Mouse (Mus musculus) hindbrain, embryonic 11.5 days (tissue): ENCODE results near the gene Mrpl41. TPM values are rescaled to one million over a fixed set of nuclear protein-coding genes. Genes with fewer than 3 reads are reported as not detected.
"Not testable (repeated sequence)": the region's sequence is repeated elsewhere in the genome, so short reads cannot be mapped to it uniquely, and the experiment has no call there.

Experiments
- ATAC-seq: fragments of 200-750 bp; cut with Nextera tagmentation; 2 replicates; pipeline ENCODE4 v1.8.0; 2017; ENCODE audit warnings: mild to moderate bottlenecking, moderate TSS enrichment, moderate library complexity; ENCODE audit not compliant: low FRiP score
- DNase-seq: peaks from one replicate; pipeline ENCODE4 v3.0.0-alpha.2; 2015; ENCODE audit warnings: low spot score
- H3K27ac ChIP-seq: fragments of 300-500 bp; sonication (generic); 2 replicates; pipeline ENCODE4 v1.5.1; 2014; ENCODE audit warnings: mild to moderate bottlenecking, low read depth, low read length
- H3K27me3 ChIP-seq: fragments of 300-500 bp; sonication (generic); 2 replicates; pipeline ENCODE4 v1.6.1; 2014; ENCODE audit warnings: mild to moderate bottlenecking, low read length, moderate library complexity, mixed read lengths; ENCODE audit not compliant: control insufficient read depth, insufficient read depth
- H3K36me3 ChIP-seq: fragments of 300-500 bp; sonication (generic); 2 replicates; pipeline ENCODE4 v1.6.1; 2014; ENCODE audit warnings: mild to moderate bottlenecking, low read length, moderate library complexity, mixed read lengths; ENCODE audit not compliant: control insufficient read depth, insufficient read depth
- H3K4me1 ChIP-seq: fragments of 300-500 bp; sonication (generic); replicated peaks from 2 replicates; pipeline ENCODE4 v1.6.1; 2014; ENCODE audit warnings: low read length, mixed read lengths; ENCODE audit not compliant: control insufficient read depth, insufficient read depth
- H3K4me2 ChIP-seq: fragments of 300-500 bp; sonication (generic); replicated peaks from 2 replicates; pipeline ENCODE4 v1.6.1; 2014; ENCODE audit warnings: mild to moderate bottlenecking, low read depth, low read length
- H3K4me3 ChIP-seq: fragments of 300-500 bp; sonication (generic); 2 replicates; pipeline ENCODE4 v1.5.1; 2014; ENCODE audit warnings: low read depth, low read length
- H3K9ac ChIP-seq: fragments of 300-500 bp; sonication (generic); 2 replicates; pipeline ENCODE4 v1.6.1; 2014; ENCODE audit warnings: low read depth, low read length
- H3K9me3 ChIP-seq: fragments of 300-500 bp; sonication (generic); 2 replicates; pipeline ENCODE4 v1.6.1; 2016; ENCODE audit warnings: low read length; ENCODE audit not compliant: control insufficient read depth
- WGBS: fragments of 180-500 bp; shearing (Covaris S2); extraction: QIAGEN DNeasy Blood & Tissue Kit; methylation state at CpG from one replicate; pipeline ENCODE4 v1.1.7; 2014; 5-methylcytosine and 5-hydroxymethylcytosine counted together
- polyA plus RNA-seq: library from polyadenylated mRNA; unstranded; fragments of >200 nt; fragmentation: Nextera tagmentation; extraction: Ambion mirVana; gene quantifications from 2 replicates; pipeline ENCODE4 v1.2.1, GENCODE M21; 2014

Mrpl41 gene
- polyA plus RNA-seq, 1 experiment from 2014 or later: 165 TPM

DNA sequence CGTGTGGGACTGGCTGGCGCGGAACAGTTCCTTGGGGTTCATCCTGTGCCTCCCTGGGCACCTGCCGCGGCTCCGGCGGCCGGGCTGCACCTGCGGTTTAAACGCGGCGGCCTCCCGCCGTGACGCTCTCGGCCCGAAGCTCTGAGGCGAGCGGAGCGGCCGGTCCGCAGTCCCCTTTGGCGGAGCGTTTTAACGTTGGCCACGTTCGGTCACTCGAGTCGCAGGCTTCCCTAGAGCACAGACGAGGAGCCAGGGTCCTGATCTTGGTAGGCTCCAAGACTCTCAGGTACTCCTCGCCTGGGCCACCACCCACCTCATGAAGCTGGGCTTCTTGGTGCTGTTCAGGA lies 24.7 kb downstream of the Mrpl41 start:
- no peak for DNase-seq
- ATAC-seq: no peak
- Histone ChIP-seq H3K36me3 (peaks cover 8% of the 10 kb centered on the region; the same call in 1 of the 2 replicates), H3K27ac (peak overlapping the region; percentile 51; the same call in 1 of the 2 replicates), H3K9me3 (no peaks in the 10 kb centered on the region), H3K4me2 (peak overlapping the region; percentile 93), H3K27me3 (no peaks in the 10 kb centered on the region), H3K9ac (peak overlapping the region; percentile 92), H3K4me3 (peak overlapping the region; percentile 98), H3K4me1 (peaks cover 2% of the 10 kb centered on the region; the same call in 1 of the 2 replicates)
- WGBS: 0% methylated on average over 31 of the region's 31 CpGs

GRCm38 (mm10) chr2:24949421-24950188 lies 25.3 kb downstream of the Mrpl41 start, which contains the start of gene Zmynd19:
Gene Zmynd19, plus strand, starts transcription at chr2:24949792.
- H3K27me3 ChIP-seq: no peaks in the 10 kb centered on the region
- peaks cover 8% of the 10 kb centered on the region; the same call in 1 of the 2 replicates for H3K36me3 ChIP-seq
- H3K4me2 ChIP-seq: peak within 1 kb of the TSS; percentile 93
- H3K9me3 ChIP-seq: no peaks in the 10 kb centered on the region
- under 1% methylated on average over 64 of the region's 108 CpGs for WGBS
- H3K27ac ChIP-seq: peak within 1 kb of the TSS; percentile 51; the same call in 1 of the 2 replicates
- peak within 1 kb of the TSS; percentile 98 for H3K4me3 ChIP-seq
- ATAC-seq: peak; percentile 99
- peak; percentile 99 for DNase-seq
- peaks cover 2% of the 10 kb centered on the region; the same call in 1 of the 2 replicates for H3K4me1 ChIP-seq
- H3K9ac ChIP-seq: peak within 1 kb of the TSS; percentile 92

DNA sequence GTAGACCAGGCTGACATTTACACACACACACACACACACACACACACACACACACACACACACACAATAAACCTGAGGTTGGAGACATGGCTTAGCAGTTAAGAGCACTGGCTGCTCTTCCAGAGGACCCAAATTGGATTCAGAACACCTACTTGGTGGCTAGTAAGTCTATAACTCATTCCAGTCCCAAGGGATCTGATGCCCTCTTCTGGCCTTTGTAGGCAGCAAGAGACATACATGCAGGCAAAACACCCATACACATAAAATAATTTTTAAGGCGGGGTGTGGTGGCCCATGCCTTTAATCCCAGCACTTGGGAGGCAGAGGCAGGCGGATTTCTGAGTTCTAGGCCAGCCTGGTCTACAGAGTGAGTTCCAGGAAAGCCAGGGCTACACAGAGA lies 30.6 kb downstream of the Mrpl41 start:
- not testable (repeated sequence) for DNase-seq, H3K4me1 ChIP-seq, H3K27ac ChIP-seq, H3K9me3 ChIP-seq, H3K4me2 ChIP-seq, H3K9ac ChIP-seq, ATAC-seq, H3K36me3 ChIP-seq, H3K4me3 ChIP-seq, H3K27me3 ChIP-seq
- WGBS: 49% methylated on average over 2 of the region's 2 CpGs

DNA sequence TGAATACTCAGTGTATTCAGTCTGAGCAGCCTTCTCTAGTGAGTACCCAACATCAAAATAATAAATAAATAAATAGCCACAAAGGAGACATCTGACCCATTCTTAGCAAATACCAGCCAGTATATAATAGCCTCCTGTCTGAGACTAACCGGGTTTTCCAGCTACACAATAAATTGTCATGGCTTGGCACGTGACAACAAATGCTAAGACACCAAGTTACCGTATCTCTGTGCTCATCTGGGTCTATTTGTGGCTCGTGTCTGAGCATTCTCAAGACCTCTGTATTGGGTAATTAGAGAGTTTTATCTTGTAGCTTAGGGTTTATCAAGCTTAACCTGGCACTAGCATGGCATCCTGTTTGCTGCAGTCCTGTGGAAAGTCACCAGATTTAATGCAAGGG lies 32.8 kb downstream of the Mrpl41 start:
- Histone ChIP-seq H3K4me3 (no peak overlapping the region), H3K36me3 (no peaks in the 10 kb centered on the region), H3K9me3 (no peaks in the 10 kb centered on the region), H3K4me2 (no peak overlapping the region), H3K9ac (no peak overlapping the region), H3K27ac (no peak overlapping the region), H3K4me1 (no peaks in the 10 kb centered on the region), H3K27me3 (no peaks in the 10 kb centered on the region)
- DNase-seq (no peak), ATAC-seq (no peak)
- WGBS: 78% methylated on average over 4 of the region's 4 CpGs

DNA sequence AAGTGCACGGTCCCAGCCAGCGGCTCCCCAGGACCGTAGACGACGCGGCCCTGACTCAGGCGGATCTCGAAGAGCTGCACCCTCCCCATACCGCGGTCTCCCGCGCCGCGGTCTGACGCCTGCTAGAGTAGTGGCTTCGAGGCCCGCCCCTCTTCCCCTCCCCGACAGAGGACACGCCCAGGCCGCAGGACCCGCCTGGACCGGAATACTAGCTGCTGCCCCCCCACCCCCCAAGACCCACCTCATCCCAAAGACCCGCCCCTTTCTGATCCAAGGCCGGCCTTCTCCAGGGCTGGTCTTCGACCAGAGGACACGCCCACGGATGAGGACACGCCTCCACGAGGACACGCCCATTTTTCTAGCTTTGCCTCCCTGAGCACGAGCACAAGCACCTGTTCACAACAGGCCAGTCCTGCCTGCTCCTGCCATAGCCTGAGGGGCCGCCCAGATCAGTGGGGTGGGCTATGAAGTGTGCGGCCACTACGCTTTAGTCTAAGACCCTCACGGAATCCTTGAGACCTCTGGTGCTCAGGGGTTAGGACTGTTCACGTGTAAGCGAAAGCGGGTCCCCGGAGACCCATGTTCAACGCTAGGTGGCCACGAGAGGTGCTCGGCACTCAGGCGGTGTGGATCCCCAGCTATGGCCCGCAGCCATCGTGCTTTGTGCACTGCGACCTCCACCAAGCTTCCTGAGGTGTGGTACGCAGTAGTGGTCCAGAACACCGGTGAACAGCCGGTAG lies 39.7 kb downstream of the Mrpl41 start, which contains the start of gene Arrdc1:
Gene Arrdc1, minus strand, starts transcription at position 196 of the 740 bp plus-strand sequence.
- peak; percentile 91 for DNase-seq
- Histone ChIP-seq H3K9ac (peak within 1 kb of the TSS; percentile 72), H3K4me1 (no peaks in the 10 kb centered on the region), H3K27me3 (no peaks in the 10 kb centered on the region), H3K9me3 (no peaks in the 10 kb centered on the region), H3K36me3 (no peaks in the 10 kb centered on the region), H3K27ac (peak within 1 kb of the TSS; percentile 17; the same call in 1 of the 2 replicates), H3K4me2 (peak within 1 kb of the TSS; percentile 96), H3K4me3 (peak within 1 kb of the TSS; percentile 59)
- under 1% methylated on average over 43 of the region's 49 CpGs for WGBS
- ATAC-seq: peak; percentile 91

DNA sequence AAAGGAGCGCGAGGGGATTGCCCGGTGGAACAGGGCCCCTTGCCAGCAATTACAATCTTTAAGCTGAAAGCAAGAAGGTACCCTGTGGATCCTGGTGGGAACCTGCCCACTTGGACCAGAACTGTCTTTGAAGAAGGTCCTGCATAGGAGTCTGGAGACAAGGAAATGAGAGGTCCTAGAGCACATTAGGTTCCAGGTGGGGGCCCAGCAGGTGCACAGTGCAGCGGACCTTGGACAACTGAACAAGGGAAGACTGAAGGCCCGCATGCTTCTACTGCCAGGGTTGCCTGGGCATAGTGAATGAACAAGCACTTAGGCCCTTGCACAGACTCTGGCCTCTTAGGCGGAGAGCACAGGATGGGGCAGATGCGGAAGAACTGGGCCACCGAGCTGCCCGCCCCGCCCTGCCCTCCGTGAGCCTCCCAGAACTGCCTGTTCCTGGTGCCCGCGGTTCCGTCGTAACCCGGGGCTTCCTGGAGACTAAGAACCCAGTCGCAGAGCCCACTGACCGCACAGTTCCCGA lies 40.4 kb downstream of the Mrpl41 start:
- no peaks in the 10 kb centered on the region for H3K27me3 ChIP-seq
- no peaks in the 10 kb centered on the region for H3K9me3 ChIP-seq
- WGBS: 3% methylated on average over 18 of the region's 19 CpGs
- H3K4me2 ChIP-seq: peak overlapping the region; percentile 96
- H3K4me3 ChIP-seq: peak overlapping the region; percentile 59
- peak; percentile 66; the same call in 1 of the 2 replicates for ATAC-seq
- no peak for DNase-seq
- H3K4me1 ChIP-seq: no peaks in the 10 kb centered on the region
- H3K27ac ChIP-seq: no peak overlapping the region
- no peaks in the 10 kb centered on the region for H3K36me3 ChIP-seq
- H3K9ac ChIP-seq: peak overlapping the region; percentile 72

DNA sequence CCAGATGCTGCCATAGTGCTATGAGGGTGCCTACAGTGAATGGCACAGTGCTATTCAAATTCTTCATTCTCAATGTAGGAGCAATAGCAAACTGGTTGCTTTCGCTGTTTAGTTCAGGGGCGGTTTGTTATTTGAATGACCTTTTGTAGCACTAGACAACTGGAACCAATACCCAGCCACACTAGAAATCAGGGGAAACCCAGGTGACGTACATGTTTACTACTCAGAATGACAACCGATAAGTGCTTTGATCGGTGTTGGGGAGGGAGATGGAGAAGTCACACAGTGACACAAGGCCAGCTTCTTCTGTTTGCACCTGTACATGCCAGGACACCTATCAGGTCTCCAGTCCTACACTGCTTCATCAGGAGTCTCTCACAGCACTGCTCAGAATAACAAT lies 45.3 kb downstream of the Mrpl41 start:
- WGBS: 95% methylated on average over 5 of the region's 5 CpGs
- ATAC-seq (no peak), DNase-seq (no peak)
- Histone ChIP-seq H3K36me3 (no peaks in the 10 kb centered on the region), H3K4me3 (no peak overlapping the region), H3K9me3 (no peaks in the 10 kb centered on the region), H3K4me1 (no peaks in the 10 kb centered on the region), H3K4me2 (no peak overlapping the region), H3K27ac (no peak overlapping the region), H3K27me3 (no peaks in the 10 kb centered on the region), H3K9ac (no peak overlapping the region)

DNA sequence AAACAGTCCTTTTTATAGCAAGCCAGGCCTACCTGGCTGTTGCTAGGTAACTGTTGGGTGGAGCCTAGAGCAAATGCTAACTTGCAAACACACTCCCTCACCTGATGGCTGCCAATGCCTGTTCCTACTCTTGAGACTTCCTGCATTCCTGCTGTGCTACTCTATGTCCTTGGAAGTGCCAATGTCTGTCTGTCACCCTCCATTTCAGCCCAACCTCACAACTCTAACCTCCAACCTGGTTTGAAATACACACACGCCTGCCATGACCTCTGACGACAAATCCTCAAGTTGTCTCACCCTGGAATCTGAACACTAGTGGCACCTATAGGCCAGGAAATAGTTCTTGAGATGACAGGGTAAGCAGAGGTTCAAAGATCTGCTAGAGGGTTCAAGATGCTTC lies 45.8 kb downstream of the Mrpl41 start:
- Histone ChIP-seq H3K4me3 (no peak overlapping the region), H3K27me3 (no peaks in the 10 kb centered on the region), H3K27ac (no peak overlapping the region), H3K36me3 (no peaks in the 10 kb centered on the region), H3K4me1 (no peaks in the 10 kb centered on the region), H3K9ac (no peak overlapping the region), H3K4me2 (no peak overlapping the region), H3K9me3 (no peaks in the 10 kb centered on the region)
- DNase-seq (no peak), ATAC-seq (no peak)
- WGBS: 64% methylated on average over 2 of the region's 2 CpGs
